Mouse (Mus musculus) forebrain, embryonic 13.5 days (tissue): ENCODE measurements around the gene Ang. TPM values are rescaled to one million over a fixed set of nuclear protein-coding genes. Genes with fewer than 3 reads are reported as not detected.

Experiments used
- polyA plus RNA-seq: library from polyadenylated mRNA; unstranded; fragments of >200 nt; fragmentation: Nextera tagmentation; extraction: Ambion mirVana; gene quantifications from 2 replicates; pipeline ENCODE4 v1.2.1, GENCODE M21; 2015

Gene Ang
- polyA plus RNA-seq, 1 experiment from 2014 or later: 0.93 TPM

Other genes starting within 250 kb of the Ang start
- gene Tep1, start 220.6 kb upstream of the Ang start, polyA plus RNA-seq: 1.9 and 3.5 TPM in 2 replicates
- 0.12 and 0.29 TPM in 2 replicates for gene Klhl33, start 193.6 kb upstream of the Ang start, polyA plus RNA-seq
- 150 and 164 TPM in 2 replicates for gene Osgep, start 166.3 kb upstream of the Ang start, polyA plus RNA-seq
- 355 and 364 TPM in 2 replicates for gene Apex1, start 166.2 kb upstream of the Ang start, polyA plus RNA-seq
- gene Pip4p1, start 160.3 kb upstream of the Ang start, polyA plus RNA-seq: 73.7 and 76.9 TPM in 2 replicates
- gene Pnp, start 160.1 kb upstream of the Ang start, polyA plus RNA-seq: 33.2 and 35.4 TPM in 2 replicates
- not detected in 2 replicates for gene Gm49342, start 146.6 kb upstream of the Ang start, polyA plus RNA-seq
- 0.52 TPM in 1 of 2 replicates, not detected in the other for gene Pnp2, start 135.2 kb upstream of the Ang start, polyA plus RNA-seq
- gene Rnase10, start 83.4 kb upstream of the Ang start, polyA plus RNA-seq: not detected in 2 replicates
- not detected in 2 replicates for gene Rnase9, start 49.3 kb upstream of the Ang start, polyA plus RNA-seq
- not detected in 2 replicates for gene Rnase11, start 41.0 kb upstream of the Ang start, polyA plus RNA-seq
- not detected in 2 replicates for gene Rnase12, start 33.5 kb upstream of the Ang start, polyA plus RNA-seq
- 0.03 TPM in 1 of 2 replicates, not detected in the other for gene Olfr750, start 16.7 kb upstream of the Ang start, polyA plus RNA-seq
- 6.7 and 7.0 TPM in 2 replicates for gene Rnase4, start 73 bp upstream of the Ang start, polyA plus RNA-seq
- not detected in 2 replicates for gene Eddm3b, start 23.3 kb downstream of the Ang start, polyA plus RNA-seq
- 0.38 TPM in 1 of 2 replicates, not detected in the other for gene Rnase6, start 32.8 kb downstream of the Ang start, polyA plus RNA-seq
- gene Rnase1, start 55.6 kb downstream of the Ang start, polyA plus RNA-seq: 0.24 TPM in 1 of 2 replicates, not detected in the other
- not detected in 2 replicates for gene Rnase2b, start 71.1 kb downstream of the Ang start, polyA plus RNA-seq
- not detected in 2 replicates for gene Ang2, start 108.0 kb downstream of the Ang start, polyA plus RNA-seq
- not detected in 2 replicates for gene Ear14, start 112.2 kb downstream of the Ang start, polyA plus RNA-seq
- not detected in 2 replicates for gene Rnase2a, start 165.0 kb downstream of the Ang start, polyA plus RNA-seq